8 mouse cellular contexts compared by ENCODE assay signal in the genomic region with DNA sequence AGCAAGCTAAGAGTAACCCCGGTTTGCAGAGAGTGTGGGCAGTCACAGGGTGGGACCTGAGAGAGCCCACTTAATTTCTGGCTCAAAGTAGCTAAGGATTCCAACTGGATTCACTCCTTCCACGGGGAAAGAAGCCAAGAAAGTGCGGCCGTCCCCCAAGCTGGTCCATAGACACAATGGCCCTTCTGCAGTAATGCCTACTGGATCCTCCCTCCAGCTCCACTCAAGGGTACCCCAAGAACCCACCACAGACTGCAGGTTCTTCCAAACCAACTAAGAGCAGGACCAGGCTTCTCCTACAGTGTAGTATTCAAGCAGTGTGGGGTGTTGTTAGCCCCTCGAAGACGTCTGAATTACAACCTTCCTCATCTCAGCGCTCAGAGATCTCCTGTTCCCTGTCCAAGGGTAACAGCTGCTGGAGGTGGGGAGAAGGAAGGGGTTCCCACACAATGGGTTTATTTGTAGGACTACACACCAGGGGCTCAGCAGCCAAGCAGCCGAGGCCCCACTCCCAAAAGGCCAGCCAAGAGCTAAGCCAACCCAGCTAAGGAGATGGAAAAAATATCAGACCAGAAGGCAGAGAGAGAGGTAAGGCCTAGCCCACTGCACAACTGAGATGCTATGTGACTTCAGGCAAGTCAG. TPM values are rescaled to one million over a fixed set of nuclear protein-coding genes. Genes with fewer than 3 reads are reported as not detected.
DNase-seq lines count a peak whose midpoint lies in the region; ATAC-seq and TF ChIP-seq lines count a peak whose summit lies in the region.
"Had no signal": no experiment of that assay in that cellular context is flagged by ENCODE, and none has a peak within 500 bp of the region (broad histone marks: within the 10 kb centered on the region; RNA-seq: fewer than 3 reads in every experiment).

No protein-coding gene starts in this region.

- no peak for ATAC-seq in neural tube, embryonic 11.5 days (ENCODE audit: insufficient read depth, low FRiP score, low TSS enrichment)
- ATAC-seq in heart, embryonic 15.5 days (replicated peaks; ENCODE audit: insufficient number of reproducible peaks, insufficient read depth, low FRiP score, low read depth) = 0 out of 2 replicates have a peak, but pooled peaks have one; percentile 9
- ATAC-seq in limb, embryonic 14.5 days (ENCODE audit: low FRiP score, low read depth) = peak; percentile 37

- H3K27ac ChIP-seq in neural tube, embryonic 11.5 days (ENCODE audit: low read depth, low read length) = peak overlapping the region; percentile 51; the same call in 1 of the 2 replicates
- H3K27ac ChIP-seq in heart, embryonic 15.5 days = peak overlapping the region; percentile 90
- H3K27ac ChIP-seq in limb, embryonic 14.5 days (replicated peaks; ENCODE audit: low read depth, low read length) = peak overlapping the region; percentile 72
- H3K27ac ChIP-seq: liver, embryonic 15.5 days had no signal

- DNase-seq in neural tube, embryonic 11.5 days (ENCODE audit: low spot score) = no peak
- no peak for DNase-seq in neural tube, embryonic 10.5 days (ENCODE audit: extremely low spot score, low spot score)
- peak; percentile 38 for DNase-seq in limb, embryonic 14.5 days (ENCODE audit: low spot score)
- no peak for DNase-seq in spleen, adult 12 weeks (ENCODE audit: low spot score)
- no peak for DNase-seq in spleen, postnatal 14 days (ENCODE audit: low spot score in 2 of 2)
- DNase-seq in layer of hippocampus, adult 11-12 months (ENCODE audit: low spot score) = no peak

- peaks cover 21% of the 10 kb centered on the region for H3K4me1 ChIP-seq in neural tube, embryonic 11.5 days (ENCODE audit: control insufficient read depth, insufficient read depth, low read length)
- H3K4me1 ChIP-seq in heart, embryonic 15.5 days (replicated peaks) = peaks cover 49% of the 10 kb centered on the region
- peaks cover 45% of the 10 kb centered on the region for H3K4me1 ChIP-seq in limb, embryonic 14.5 days (ENCODE audit: control insufficient read depth, insufficient read depth, low read length)

- TF ChIP-seq POLR2A in limb, embryonic 14.5 days (IDR thresholded peaks at IDR 0.05; ENCODE audit: borderline replicate concordance, extremely low read depth, insufficient read depth, insufficient read length) = no peak

- H3K4me3 ChIP-seq in neural tube, embryonic 11.5 days (ENCODE audit: low read depth, low read length) = no peak overlapping the region
- no peak overlapping the region for H3K4me3 ChIP-seq in heart, embryonic 15.5 days
- H3K4me3 ChIP-seq in limb, embryonic 14.5 days (replicated peaks; ENCODE audit: low read length) = no peak overlapping the region
- H3K4me3 ChIP-seq: liver, embryonic 15.5 days had no signal

- H3K9ac ChIP-seq in neural tube, embryonic 11.5 days (ENCODE audit: low read length) = peak overlapping the region; percentile 2; the same call in 1 of the 2 replicates
- H3K9ac ChIP-seq in heart, embryonic 15.5 days = 0 out of 2 replicates have a peak overlapping the region, but pooled peaks have one; percentile 29
- H3K9ac ChIP-seq in limb, embryonic 14.5 days (ENCODE audit: low read depth, low read length, severe bottlenecking) = peak overlapping the region; percentile 31; the same call in 1 of the 2 replicates
- H3K9ac ChIP-seq: liver, embryonic 15.5 days had no signal

- no peak overlapping the region for H3K4me2 ChIP-seq in neural tube, embryonic 11.5 days (ENCODE audit: low read depth)
- H3K4me2 ChIP-seq in heart, embryonic 15.5 days = peak overlapping the region; percentile 39
- H3K4me2 ChIP-seq in limb, embryonic 14.5 days (replicated peaks; ENCODE audit: low read depth, low read length, severe bottlenecking) = peak overlapping the region; percentile 6; the same call in 1 of the 2 replicates
- H3K4me2 ChIP-seq: liver, embryonic 15.5 days had no signal

- no peaks in the 10 kb centered on the region for H3K9me3 ChIP-seq in neural tube, embryonic 11.5 days (ENCODE audit: control insufficient read depth, low read length)
- no peaks in the 10 kb centered on the region for H3K9me3 ChIP-seq in heart, embryonic 15.5 days (replicated peaks)
- no peaks in the 10 kb centered on the region for H3K9me3 ChIP-seq in limb, embryonic 14.5 days (ENCODE audit: control insufficient read depth, low read length)
- H3K9me3 ChIP-seq: liver, embryonic 15.5 days had no signal

- H3K36me3 ChIP-seq in neural tube, embryonic 11.5 days (ENCODE audit: control insufficient read depth, insufficient read depth, low read length) = no peaks in the 10 kb centered on the region; the same call in 1 of the 2 replicates
- no peaks in the 10 kb centered on the region for H3K36me3 ChIP-seq in heart, embryonic 15.5 days
- peaks cover 45% of the 10 kb centered on the region for H3K36me3 ChIP-seq in limb, embryonic 14.5 days (ENCODE audit: control insufficient read depth, insufficient read depth, low read length)
- H3K36me3 ChIP-seq: liver, embryonic 15.5 days had no signal

- H3K27me3 ChIP-seq in neural tube, embryonic 11.5 days (ENCODE audit: control insufficient read depth, insufficient read depth, low read length) = no peaks in the 10 kb centered on the region
- no peaks in the 10 kb centered on the region for H3K27me3 ChIP-seq in heart, embryonic 15.5 days
- no peaks in the 10 kb centered on the region for H3K27me3 ChIP-seq in limb, embryonic 14.5 days (ENCODE audit: control insufficient read depth, insufficient read depth, low read length)
- H3K27me3 ChIP-seq: liver, embryonic 15.5 days had no signal

- WGBS in neural tube, embryonic 11.5 days = 61% methylated on average over 8 of the region's 8 CpGs
- WGBS in heart, embryonic 15.5 days = 40% methylated on average over 8 of the region's 8 CpGs
- WGBS in limb, embryonic 14.5 days = 39% methylated on average over 8 of the region's 8 CpGs

RNA-seq across cellular contexts. Expression of a gene that starts 16.6 kb away (rescaled TPM):
- polyA plus RNA-seq in neural tube, embryonic 11.5 days (2014; fragmentation: Nextera tagmentation; extraction: Ambion mirVana) = 14.9 TPM in 2 replicates
- 6.8 and 8.0 TPM in 2 replicates for polyA plus RNA-seq in heart, embryonic 15.5 days (2015; fragmentation: Nextera tagmentation; extraction: Ambion mirVana)
- polyA plus RNA-seq in limb, embryonic 14.5 days (2012; rRNA removed) = 24.4 and 32.4 TPM in 2 replicates
- 14.1 and 19.3 TPM in 2 replicates for polyA plus RNA-seq in limb, embryonic 14.5 days (2014; fragmentation: Nextera tagmentation; extraction: Ambion mirVana)

RNA-seq across cellular contexts. Expression of a gene that starts 33.6 kb away (rescaled TPM):
- polyA plus RNA-seq in neural tube, embryonic 11.5 days (2014; fragmentation: Nextera tagmentation; extraction: Ambion mirVana) = 17.6 and 18.1 TPM in 2 replicates
- polyA plus RNA-seq in heart, embryonic 15.5 days (2015; fragmentation: Nextera tagmentation; extraction: Ambion mirVana) = 10.8 and 11.7 TPM in 2 replicates
- polyA plus RNA-seq in limb, embryonic 14.5 days (2012; rRNA removed) = 9.0 and 9.2 TPM in 2 replicates
- 13.6 and 14.5 TPM in 2 replicates for polyA plus RNA-seq in limb, embryonic 14.5 days (2014; fragmentation: Nextera tagmentation; extraction: Ambion mirVana)

RNA-seq across cellular contexts. Expression of a gene that starts 48.3 kb away (rescaled TPM):
- polyA plus RNA-seq in neural tube, embryonic 11.5 days (2014; fragmentation: Nextera tagmentation; extraction: Ambion mirVana) = 237 and 246 TPM in 2 replicates
- polyA plus RNA-seq in heart, embryonic 15.5 days (2015; fragmentation: Nextera tagmentation; extraction: Ambion mirVana) = 221 and 295 TPM in 2 replicates
- 216 and 283 TPM in 2 replicates for polyA plus RNA-seq in limb, embryonic 14.5 days (2012; rRNA removed)
- polyA plus RNA-seq in limb, embryonic 14.5 days (2014; fragmentation: Nextera tagmentation; extraction: Ambion mirVana) = 296 and 305 TPM in 2 replicates
